Mouse (Mus musculus) c-Kit-positive CD71-negative TER-119-negative erythroid progenitor cells, embryonic 14.5 days (primary cell): ENCODE measurements around the gene Ccdc83.

ENCODE experiments used
- DNase-seq: peaks from one replicate; pipeline ENCODE4 v3.0.0-alpha.2; 2013; ENCODE audit warnings: low read depth

The Ccdc83 gene

GRCm38 (mm10) chr7:90265289-90265970 is at the start of gene Ccdc83:
Gene Ccdc83 (minus strand): TSS chr7:90265777.
- DNase-seq, result peak; percentile 57

DNA sequence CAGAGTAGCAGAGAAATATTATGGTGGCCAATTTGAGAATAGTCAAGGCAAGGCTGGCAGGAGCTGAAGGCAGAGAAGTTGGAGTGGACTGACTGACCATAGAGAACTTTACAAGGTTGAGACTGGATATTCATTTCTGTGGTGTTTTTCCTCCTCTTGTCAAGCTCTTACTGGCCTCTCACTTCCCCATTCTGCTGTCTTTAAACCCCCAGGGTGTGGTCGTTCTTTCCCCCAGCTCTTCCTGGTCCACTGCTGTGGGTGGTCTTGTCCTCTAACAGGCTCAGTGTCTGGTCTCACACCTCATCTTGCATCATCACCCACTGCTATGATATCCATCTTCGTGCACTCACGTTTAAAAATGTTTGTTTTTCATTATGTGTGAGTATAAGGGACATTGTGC is 47.8 kb upstream of the Ccdc83 start:
- DNase-seq, result no peak

DNA sequence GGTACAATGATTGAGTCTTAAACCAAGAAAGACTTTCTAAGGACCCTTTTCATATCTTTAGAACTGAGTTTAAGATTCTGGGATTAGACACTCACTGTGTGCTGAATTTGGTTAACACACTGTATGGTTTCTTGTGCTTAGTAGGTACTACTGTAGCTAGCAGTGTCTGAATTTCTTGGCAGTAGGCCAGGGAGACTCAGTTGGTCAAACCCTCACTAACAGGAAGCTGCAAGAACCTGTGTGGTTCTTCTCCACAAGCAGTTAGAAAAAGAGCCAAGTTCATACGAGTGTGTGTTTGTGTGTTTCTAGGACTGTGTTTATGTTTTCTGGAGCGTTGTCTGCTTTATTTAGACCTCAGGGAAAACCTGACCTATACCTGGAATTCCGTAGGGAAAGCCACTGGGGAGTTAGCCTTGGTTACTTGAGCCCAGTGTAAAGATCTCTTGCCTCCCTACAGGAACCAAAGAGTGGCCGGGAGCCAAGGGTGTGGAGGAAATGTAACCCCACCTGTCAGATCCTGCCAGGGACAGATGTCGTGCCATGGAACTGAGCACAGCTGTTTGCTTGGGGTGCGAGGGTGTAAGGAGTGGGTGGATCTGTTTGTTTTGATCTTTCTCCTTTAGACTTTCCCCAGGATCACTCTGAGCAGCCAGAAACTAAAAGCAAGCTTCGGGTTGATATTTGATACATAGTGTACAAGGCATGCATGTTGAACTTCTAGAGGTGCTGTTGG is 46.7 kb upstream of the Ccdc83 start:
- no peak for DNase-seq

- DNase-seq, result no peak
These were observed 42.4 kb upstream of the Ccdc83 start for GRCm38 (mm10) chr7:90308003-90308402.

- no peak for DNase-seq
These were observed 41.4 kb upstream of the Ccdc83 start for GRCm38 (mm10) chr7:90306968-90307367.

GRCm38 (mm10) chr7:90306079-90306478 is 40.5 kb upstream of the Ccdc83 start:
- no peak for DNase-seq

GRCm38 (mm10) chr7:90302647-90303552 is 37.3 kb upstream of the Ccdc83 start:
- no peak for DNase-seq

DNA sequence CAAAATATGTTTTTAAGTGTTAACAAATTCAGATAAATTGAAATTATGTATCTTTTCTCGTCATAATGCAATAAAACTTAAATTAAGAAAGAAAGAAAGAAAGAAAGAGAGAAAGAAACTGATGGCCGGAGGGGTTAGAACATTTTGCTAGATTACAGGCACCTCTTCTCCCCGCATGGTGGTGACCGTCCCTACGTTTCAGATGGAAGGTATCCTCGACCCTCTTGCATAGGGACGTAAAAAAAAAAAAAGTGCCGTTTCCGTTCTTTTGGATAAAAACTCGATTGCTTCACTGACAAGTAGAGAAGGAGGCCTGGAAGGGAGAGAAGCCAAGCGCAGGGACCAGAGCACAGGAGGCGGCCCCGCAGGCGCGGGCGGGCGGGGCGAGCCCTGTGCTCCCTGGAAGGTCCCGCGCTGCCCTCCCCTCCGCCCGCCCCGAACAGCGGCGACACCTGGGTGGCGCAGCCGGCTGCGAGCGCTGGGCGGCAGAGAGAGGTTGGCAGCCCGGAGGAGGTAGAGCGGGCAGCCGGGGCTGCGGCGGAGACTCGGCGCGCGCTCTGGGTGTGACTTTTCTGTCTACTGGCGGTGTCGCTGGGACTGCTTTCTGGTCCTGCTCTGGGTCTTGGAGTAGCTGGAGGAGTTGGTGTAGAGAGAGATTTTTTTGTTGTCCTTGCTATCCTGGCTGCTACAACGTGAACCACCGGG is 36.5 kb upstream of the Ccdc83 start, which contains the start of gene Sytl2:
TSS of gene Sytl2 (plus strand) at position 311 of the 705 bp plus-strand sequence.
- DNase-seq, result no peak

GRCm38 (mm10) chr7:90291885-90292284 is 26.3 kb upstream of the Ccdc83 start:
- no peak for DNase-seq

- no peak for DNase-seq
These were observed 19.2 kb upstream of the Ccdc83 start for GRCm38 (mm10) chr7:90284793-90285192.

- no peak for DNase-seq
These were observed 17.2 kb upstream of the Ccdc83 start for GRCm38 (mm10) chr7:90282786-90283185.

GRCm38 (mm10) chr7:90281759-90282546 is 16.4 kb upstream of the Ccdc83 start:
- no peak for DNase-seq

DNA sequence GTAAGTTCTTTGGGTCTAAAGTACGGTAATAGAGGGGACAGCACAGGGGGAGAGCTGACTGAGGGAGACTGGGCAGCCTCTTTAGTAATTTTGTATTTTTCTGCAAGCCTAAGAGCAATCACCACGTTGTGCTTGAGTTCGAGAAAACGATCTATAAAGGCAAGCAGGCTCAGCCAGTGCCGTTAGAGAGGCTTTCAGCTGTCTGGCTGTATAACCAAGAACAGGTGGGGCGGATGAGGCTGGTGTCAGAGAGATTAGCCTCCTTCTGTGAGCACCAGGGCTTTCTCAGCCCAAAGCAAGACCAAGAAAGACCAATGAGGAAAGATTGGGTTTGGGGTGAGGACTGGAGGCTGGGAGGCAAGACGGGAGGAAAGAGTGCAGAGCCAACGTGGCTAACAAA is 15.3 kb upstream of the Ccdc83 start:
- DNase-seq, result no peak

DNA sequence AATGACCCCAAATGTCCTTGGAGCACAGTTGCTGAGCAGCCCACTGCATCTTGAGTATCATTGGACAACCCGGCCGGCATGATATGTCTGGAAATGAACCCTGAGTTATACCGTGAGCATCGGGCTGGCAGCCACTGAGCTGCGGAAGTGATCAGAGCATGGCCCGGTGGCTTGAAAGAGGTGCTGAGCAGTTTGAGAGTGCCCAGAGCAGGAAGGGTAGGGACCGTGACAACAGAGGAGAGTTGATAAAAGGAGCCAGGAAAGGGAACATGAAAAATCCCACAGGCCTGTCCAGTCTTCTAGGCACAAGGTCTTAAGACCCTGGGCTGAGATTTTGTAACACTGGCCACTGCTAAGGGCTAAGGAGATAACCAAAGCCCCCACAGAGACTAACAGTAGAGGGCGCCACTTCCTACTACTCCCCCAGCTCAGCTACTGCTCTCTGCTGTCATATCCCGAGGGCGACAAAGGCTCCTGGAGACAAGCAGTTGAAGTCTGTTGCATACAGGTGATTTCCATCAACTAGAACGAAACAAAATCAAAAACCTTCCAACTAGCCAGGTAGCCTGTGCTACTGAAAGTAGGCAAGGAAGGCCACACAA is 14.8 kb upstream of the Ccdc83 start:
- DNase-seq, result peak; percentile 34

- no peak for DNase-seq
These were observed 13.6 kb upstream of the Ccdc83 start for GRCm38 (mm10) chr7:90279136-90279535.

DNA sequence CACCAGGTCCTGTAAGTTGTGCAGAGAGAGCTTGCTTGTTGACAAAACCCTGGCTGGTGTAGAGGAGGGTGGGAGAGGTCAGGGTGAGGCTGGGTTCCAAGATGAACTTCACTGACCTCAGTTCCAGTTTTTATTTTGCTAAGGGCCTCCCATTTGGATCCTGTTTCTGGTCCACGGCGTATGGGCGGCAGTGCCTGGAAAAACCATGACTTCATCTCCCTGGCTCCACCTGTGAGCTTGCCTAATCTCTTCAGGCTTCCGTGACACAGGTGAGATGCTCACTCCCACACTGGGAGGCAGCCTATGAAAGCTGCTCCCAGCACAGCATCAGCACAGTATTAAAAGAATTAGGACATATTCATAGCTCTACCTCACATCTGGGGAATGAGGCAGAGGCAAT is 12.2 kb upstream of the Ccdc83 start:
- DNase-seq, result no peak

- DNase-seq, result no peak
These were observed 11.7 kb upstream of the Ccdc83 start for GRCm38 (mm10) chr7:90277246-90277645.

GRCm38 (mm10) chr7:90274561-90275100 is 9.1 kb upstream of the Ccdc83 start:
- no peak for DNase-seq

- no peak for DNase-seq
These were observed 4.6 kb upstream of the Ccdc83 start for GRCm38 (mm10) chr7:90270141-90270540.

DNA sequence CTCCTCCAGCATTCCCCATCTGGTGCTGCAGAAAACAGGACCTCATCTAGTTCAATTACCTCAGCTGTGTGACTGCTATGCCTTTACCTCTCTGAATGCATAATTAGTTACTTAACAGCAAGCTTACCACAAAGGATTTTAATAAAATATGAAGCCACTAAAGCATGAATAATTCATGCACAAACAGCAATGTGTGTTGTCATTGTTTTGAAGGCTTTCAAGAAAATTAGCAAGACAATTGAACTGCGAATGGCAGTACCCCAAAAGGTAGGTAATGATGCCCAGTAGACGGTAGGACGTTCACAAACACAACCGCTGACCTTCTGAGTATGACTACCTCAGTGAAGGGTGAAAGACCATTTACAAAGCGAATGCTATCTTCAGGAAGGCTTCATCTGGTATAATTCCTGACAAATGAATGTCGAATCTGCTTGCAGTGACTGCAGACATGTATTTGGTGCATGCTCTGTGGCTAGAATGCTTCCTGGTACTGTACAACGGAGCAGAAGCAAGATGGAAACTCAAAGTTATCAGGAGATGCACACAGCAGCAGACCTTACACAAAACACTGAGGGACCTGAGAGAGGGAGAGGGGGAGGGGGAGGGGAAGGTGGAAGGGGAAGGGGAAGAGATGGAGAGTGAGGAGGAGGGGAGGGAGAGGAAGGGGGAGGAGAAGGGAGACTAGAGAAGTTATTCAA is 3.5 kb downstream of the Ccdc83 start:
- no peak for DNase-seq
